Mouse (Mus musculus) kidney, embryonic 14.5 days (tissue): Measurements from ENCODE around the gene Lrch1. TPM values are rescaled to one million over a fixed set of nuclear protein-coding genes. Genes with fewer than 3 reads are reported as not detected.

Experiments used
- ATAC-seq: fragments of 200-750 bp; cut with Nextera tagmentation; 2 replicates; pipeline ENCODE4 v1.8.0; 2017; ENCODE audit warnings: moderate number of reproducible peaks, mild to moderate bottlenecking, moderate TSS enrichment, moderate library complexity; ENCODE audit not compliant: low FRiP score, low TSS enrichment
- H3K27ac ChIP-seq: fragments of 300-500 bp; sonication (generic); 2 replicates; pipeline ENCODE4 v1.5.1; 2014; ENCODE audit warnings: low read depth, mild to moderate bottlenecking, low read length, moderate library complexity, mixed read lengths
- H3K27me3 ChIP-seq: fragments of 300-500 bp; sonication (generic); 2 replicates; pipeline ENCODE4 v1.6.1; 2014; ENCODE audit warnings: mild to moderate bottlenecking, low read length; ENCODE audit not compliant: control insufficient read depth, insufficient read depth
- H3K36me3 ChIP-seq: fragments of 300-500 bp; sonication (generic); 2 replicates; pipeline ENCODE4 v1.6.1; 2014; ENCODE audit warnings: low read length, mixed read lengths; ENCODE audit not compliant: control insufficient read depth, insufficient read depth
- H3K4me1 ChIP-seq: fragments of 300-500 bp; sonication (generic); 2 replicates; pipeline ENCODE4 v1.6.1; 2014; ENCODE audit warnings: low read length, mixed read lengths; ENCODE audit not compliant: control insufficient read depth, insufficient read depth
- H3K4me2 ChIP-seq: fragments of 300-500 bp; sonication (generic); replicated peaks from 2 replicates; pipeline ENCODE4 v1.6.1; 2014; ENCODE audit warnings: low read depth, mild to moderate bottlenecking, low read length
- H3K4me3 ChIP-seq: fragments of 300-500 bp; sonication (generic); 2 replicates; pipeline ENCODE4 v1.5.1; 2014; ENCODE audit warnings: mild to moderate bottlenecking, low read length
- H3K9ac ChIP-seq: fragments of 300-500 bp; sonication (generic); 2 replicates; pipeline ENCODE4 v1.6.1; 2014; ENCODE audit warnings: low read depth, mild to moderate bottlenecking, low read length, moderate library complexity
- H3K9me3 ChIP-seq: fragments of 300-500 bp; sonication (generic); 2 replicates; pipeline ENCODE4 v1.6.1; 2016; ENCODE audit warnings: low read length; ENCODE audit not compliant: control insufficient read depth
- WGBS: fragments of 180-500 bp; shearing (Covaris S2); extraction: QIAGEN DNeasy Blood & Tissue Kit; methylation state at CpG from one replicate; pipeline ENCODE4 v1.1.7; 2014; 5-methylcytosine and 5-hydroxymethylcytosine counted together
- polyA plus RNA-seq: library from polyadenylated mRNA; unstranded; fragments of >200 nt; fragmentation: Nextera tagmentation; extraction: Ambion mirVana; gene quantifications from 2 replicates; pipeline ENCODE4 v1.2.1, GENCODE M21; 2014

The Lrch1 gene
- polyA plus RNA-seq, 1 experiment from 2014 or later = 18.6 TPM

DNA sequence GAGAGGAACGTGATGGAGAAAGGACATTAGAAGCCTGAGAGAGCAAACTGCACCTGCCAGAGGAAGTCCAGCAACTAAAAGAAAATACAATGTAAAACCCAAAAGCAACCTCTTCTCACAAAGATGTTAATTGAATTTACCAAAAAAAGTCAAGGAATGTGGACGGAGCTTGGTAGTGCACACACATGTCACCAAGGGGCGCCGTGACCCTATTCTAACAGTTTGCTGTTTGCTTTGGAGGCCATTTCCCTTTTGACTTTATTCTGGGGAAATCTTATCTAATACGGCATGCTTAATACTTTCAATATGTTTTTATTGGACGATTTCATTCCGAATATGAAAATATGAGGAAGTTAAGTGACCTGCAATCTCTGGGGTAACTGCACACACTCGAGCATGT lies 158.9 kb downstream of the Lrch1 start:
- Histone ChIP-seq H3K9me3 (no peaks in the 10 kb centered on the region), H3K27ac (no peak overlapping the region), H3K36me3 (peaks cover 29% of the 10 kb centered on the region), H3K4me2 (no peak overlapping the region), H3K27me3 (no peaks in the 10 kb centered on the region), H3K9ac (no peak overlapping the region), H3K4me1 (no peaks in the 10 kb centered on the region), H3K4me3 (no peak overlapping the region)
- 78% methylated on average over 8 of the region's 8 CpGs for WGBS
- ATAC-seq = no peak

DNA sequence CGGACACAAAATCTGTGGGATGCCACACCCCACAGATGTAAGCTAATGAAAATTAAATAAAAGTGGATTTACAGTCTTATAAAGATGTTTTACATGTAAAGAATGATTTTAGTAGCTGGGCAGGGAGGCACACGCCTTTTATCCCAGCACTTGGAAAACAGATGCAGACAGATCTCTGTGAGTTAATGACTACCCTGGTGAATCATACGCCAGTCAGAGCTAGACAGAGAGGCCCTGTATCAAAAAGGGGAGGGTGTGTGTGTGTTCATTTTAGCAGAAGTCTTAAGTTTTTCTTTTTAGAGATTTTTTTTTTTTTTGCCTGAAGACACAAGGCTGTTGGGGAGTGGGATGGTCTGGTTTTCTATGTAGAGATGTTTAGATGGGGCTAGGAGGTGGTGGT lies 160.0 kb downstream of the Lrch1 start:
- Histone ChIP-seq H3K4me3 (no peak overlapping the region), H3K27me3 (no peaks in the 10 kb centered on the region), H3K4me1 (no peaks in the 10 kb centered on the region), H3K4me2 (no peak overlapping the region), H3K9me3 (no peaks in the 10 kb centered on the region), H3K36me3 (peaks cover 26% of the 10 kb centered on the region), H3K9ac (no peak overlapping the region), H3K27ac (no peak overlapping the region)
- 81% methylated on average over 3 of the region's 3 CpGs for WGBS
- ATAC-seq = no peak

DNA sequence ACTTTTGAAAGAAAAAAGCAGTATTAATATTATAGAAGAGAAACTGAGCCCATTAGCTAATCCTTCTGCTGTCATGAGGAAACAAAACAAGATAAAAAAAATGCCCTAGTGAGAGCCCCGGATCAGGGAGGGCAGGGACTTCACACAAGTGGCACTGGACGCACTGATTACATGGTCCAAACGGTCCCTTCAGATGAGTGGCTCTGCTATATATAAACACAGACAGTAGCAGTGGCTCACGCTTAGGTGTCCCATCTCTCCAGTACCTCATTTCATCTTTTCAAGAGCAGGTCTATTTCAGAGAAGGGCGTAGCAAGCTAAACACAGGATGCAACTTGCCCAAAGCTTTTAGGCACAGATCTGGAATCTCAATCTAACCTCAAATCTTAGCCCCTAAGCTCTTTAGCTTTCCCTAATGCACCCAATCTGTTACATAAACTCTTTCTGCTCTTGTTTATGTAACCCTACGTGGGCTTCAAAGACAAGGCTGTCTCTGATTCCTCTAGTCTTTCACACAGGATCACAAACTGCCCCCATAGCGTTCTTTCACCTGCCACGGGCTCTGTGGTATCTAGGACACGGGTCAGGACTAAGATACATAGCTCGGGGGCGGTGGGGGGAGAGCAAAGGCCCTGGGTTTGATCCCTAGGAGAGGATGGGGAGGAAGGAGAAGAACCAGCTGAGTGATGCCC lies 163.3 kb downstream of the Lrch1 start:
- Histone ChIP-seq H3K9me3 (no peaks in the 10 kb centered on the region), H3K36me3 (peaks cover 22% of the 10 kb centered on the region), H3K27ac (no peak overlapping the region), H3K4me2 (no peak overlapping the region), H3K4me1 (no peaks in the 10 kb centered on the region), H3K9ac (no peak overlapping the region), H3K4me3 (no peak overlapping the region), H3K27me3 (no peaks in the 10 kb centered on the region)
- ATAC-seq = no peak
- WGBS = 82% methylated on average over 11 of the region's 11 CpGs

DNA sequence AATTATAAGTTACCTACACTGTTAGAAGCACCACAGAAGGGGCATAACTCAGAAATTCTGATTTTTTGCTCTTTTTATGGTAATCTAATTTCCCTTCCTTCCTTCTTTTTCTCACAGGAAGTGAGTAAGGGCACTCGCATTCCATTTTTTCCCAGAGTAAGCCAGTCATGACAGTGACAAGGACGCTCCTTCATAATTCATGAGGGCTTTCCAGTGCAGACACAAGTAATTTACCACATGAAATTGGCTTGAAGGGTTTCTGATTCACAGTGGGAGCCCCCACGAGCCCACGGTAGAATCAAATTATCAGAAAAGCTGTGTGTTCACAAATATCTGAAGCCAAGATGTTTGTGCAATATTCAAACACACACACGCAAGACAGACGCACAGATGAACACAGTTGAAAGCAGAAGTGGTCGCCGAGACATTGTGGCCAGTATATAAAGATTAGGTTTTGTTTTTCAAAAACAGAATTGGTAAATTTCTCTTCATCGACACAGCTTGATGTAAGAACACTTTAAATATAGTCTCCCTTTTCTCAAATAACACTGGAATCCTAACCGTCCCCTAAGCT lies 173.5 kb downstream of the Lrch1 start:
- H3K9ac ChIP-seq = no peak overlapping the region
- H3K4me3 ChIP-seq = no peak overlapping the region
- no peaks in the 10 kb centered on the region for H3K27me3 ChIP-seq
- no peaks in the 10 kb centered on the region for H3K4me1 ChIP-seq
- H3K4me2 ChIP-seq = no peak overlapping the region
- peaks cover 37% of the 10 kb centered on the region for H3K36me3 ChIP-seq
- 81% methylated on average over 10 of the region's 10 CpGs for WGBS
- no peaks in the 10 kb centered on the region for H3K9me3 ChIP-seq
- no peak for ATAC-seq
- no peak overlapping the region for H3K27ac ChIP-seq

DNA sequence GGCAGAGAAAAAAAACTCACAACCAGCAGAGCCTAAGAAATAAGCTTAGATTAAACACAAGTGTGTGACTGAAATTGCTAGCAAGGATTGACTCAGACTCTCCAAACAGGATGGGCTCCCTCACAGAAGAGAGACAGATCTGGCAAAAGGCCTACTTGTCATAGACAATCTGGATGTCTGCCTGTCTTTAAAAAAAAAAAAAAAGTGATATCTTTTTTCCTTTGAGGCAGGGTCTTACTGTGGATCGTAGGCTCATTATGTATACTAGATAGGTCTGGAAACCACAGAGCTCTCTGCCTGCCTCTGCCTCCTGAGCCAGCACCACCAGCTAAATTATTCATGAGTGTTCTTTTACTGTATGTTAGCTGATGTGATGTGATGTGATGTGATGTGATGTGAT lies 179.8 kb downstream of the Lrch1 start:
- no peak for ATAC-seq
- peaks cover 27% of the 10 kb centered on the region for H3K36me3 ChIP-seq

DNA sequence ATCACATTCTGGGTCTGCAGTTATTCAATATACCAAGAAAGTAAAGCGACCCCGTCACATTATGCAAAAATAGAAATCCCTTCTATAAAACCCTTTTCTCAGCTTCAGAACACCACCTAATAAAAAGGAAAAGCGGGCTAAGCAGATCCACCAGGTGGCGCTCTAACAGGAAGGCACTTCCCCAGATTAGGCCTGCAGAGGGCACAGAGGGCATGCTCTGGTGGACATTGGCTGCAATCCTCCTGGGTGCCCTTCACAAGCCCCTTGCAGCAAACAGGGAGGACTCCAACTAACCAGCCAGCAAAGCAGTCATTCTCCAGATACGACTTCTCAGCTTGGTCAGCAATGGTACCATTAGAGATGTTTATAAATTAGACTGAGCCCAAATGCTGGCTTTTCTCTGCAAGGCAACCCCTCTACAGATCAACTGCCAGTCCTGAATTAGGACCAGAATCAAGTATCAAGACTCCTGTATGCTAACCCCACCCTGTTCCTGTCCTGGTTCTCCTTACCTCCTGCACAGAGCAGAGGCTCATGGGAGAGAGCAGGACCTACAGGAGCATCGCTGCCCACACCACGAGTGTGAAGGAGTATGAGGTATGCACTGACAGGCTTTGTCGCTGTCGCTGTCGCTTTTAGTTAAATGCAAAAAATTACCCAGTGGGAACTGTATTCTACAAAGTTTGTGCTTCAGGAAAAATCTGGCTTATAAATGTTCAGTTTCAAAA lies 183.3 kb downstream of the Lrch1 start:
- Histone ChIP-seq H3K9me3 (no peaks in the 10 kb centered on the region), H3K27ac (no peak overlapping the region), H3K36me3 (peaks cover 9% of the 10 kb centered on the region), H3K4me3 (no peak overlapping the region), H3K9ac (no peak overlapping the region), H3K27me3 (no peaks in the 10 kb centered on the region), H3K4me2 (no peak overlapping the region), H3K4me1 (no peaks in the 10 kb centered on the region)
- ATAC-seq = no peak
- WGBS = 59% methylated on average over 10 of the region's 10 CpGs

More for the DNA sequence above, 179.8 kb downstream of the Lrch1 start:
- no peak overlapping the region for H3K9ac ChIP-seq
- no peaks in the 10 kb centered on the region for H3K9me3 ChIP-seq
- no peaks in the 10 kb centered on the region for H3K27me3 ChIP-seq
- H3K4me2 ChIP-seq = no peak overlapping the region
- no peaks in the 10 kb centered on the region for H3K4me1 ChIP-seq
- no peak overlapping the region for H3K27ac ChIP-seq
- H3K4me3 ChIP-seq = no peak overlapping the region
- 92% methylated on average over 1 of the region's 1 CpGs for WGBS

DNA sequence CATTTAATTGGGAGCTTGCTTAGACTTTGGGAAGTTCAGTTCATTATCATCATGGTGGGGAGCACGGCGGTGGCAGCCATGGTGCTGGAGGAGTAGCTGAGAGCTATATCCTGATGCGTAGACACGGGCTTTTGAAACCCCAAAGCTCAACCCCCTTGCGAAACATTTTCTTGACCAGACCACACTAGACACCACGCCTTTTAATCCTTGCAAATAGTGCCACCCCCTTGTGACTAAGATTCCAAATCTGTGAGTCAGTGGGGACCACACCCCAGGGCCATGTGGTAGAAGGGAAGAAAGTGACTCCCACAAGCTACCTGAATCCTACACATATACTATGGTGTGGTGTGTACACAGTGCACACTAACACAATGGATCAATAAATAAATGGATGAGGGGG lies 210.8 kb downstream of the Lrch1 start:
- WGBS = 98% methylated on average over 6 of the region's 6 CpGs
- H3K36me3 ChIP-seq = peaks cover 52% of the 10 kb centered on the region

DNA sequence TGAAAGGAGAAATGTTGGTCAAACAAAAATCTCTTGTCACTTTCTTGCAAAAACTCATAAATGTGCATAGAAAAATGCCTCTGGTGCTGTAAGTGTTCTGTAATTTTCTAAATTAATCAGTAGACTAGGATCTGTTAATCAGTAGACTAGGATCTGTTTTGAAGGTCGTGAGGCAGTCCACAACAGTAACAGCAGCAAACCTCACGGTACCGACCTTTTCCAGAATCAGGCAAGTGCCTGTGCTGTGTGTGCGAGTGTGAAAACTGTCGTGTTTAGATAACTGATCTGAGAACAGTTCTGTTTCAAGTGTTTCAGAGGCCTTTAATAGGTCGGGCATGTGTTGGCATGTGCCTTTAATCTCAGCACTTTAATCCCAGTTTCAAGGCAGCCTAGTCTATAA lies 212.2 kb downstream of the Lrch1 start:
- Histone ChIP-seq H3K9ac (no peak overlapping the region), H3K4me1 (0 out of 2 replicates have a peak, but pooled peaks cover 5% of the 10 kb centered on the region), H3K36me3 (peaks cover 38% of the 10 kb centered on the region), H3K27ac (no peak overlapping the region), H3K27me3 (no peaks in the 10 kb centered on the region), H3K4me3 (no peak overlapping the region), H3K9me3 (no peaks in the 10 kb centered on the region), H3K4me2 (no peak overlapping the region)
- 85% methylated on average over 6 of the region's 6 CpGs for WGBS
- no peak for ATAC-seq

More for the DNA sequence above, 210.8 kb downstream of the Lrch1 start:
- H3K4me2 ChIP-seq = no peak overlapping the region
- ATAC-seq = no peak
- H3K9ac ChIP-seq = no peak overlapping the region
- H3K27ac ChIP-seq = no peak overlapping the region
- H3K9me3 ChIP-seq = no peaks in the 10 kb centered on the region
- H3K4me3 ChIP-seq = no peak overlapping the region
- no peaks in the 10 kb centered on the region for H3K27me3 ChIP-seq
- H3K4me1 ChIP-seq = 0 out of 2 replicates have a peak, but pooled peaks cover 5% of the 10 kb centered on the region

DNA sequence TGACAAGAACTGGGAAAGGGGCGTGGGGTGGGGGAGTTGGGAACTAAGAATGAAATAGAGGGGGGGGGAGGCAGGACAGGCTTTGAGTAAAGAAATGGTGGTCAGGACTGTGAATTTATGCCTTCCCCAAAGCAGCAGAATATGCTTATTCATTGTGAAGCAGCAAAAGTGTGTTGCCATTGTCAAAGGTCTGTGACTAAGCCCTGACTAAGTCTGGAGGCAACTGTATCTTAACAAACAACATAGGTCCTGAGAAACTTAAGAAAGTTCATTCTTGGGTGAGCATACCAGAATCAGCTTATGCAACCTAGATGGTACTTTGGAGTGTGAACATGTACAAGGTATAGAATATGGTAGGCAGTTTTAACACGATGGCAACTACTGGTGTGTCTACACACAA lies 214.3 kb downstream of the Lrch1 start:
- peak overlapping the region; percentile 61 for H3K4me2 ChIP-seq
- 0 out of 2 replicates have a peak, but pooled peaks cover 5% of the 10 kb centered on the region for H3K4me1 ChIP-seq
- H3K9ac ChIP-seq = peak overlapping the region; percentile 84; the same call in 1 of the 2 replicates
- H3K27me3 ChIP-seq = no peaks in the 10 kb centered on the region
- no peaks in the 10 kb centered on the region for H3K9me3 ChIP-seq
- H3K36me3 ChIP-seq = peaks cover 18% of the 10 kb centered on the region
- no peak overlapping the region for H3K27ac ChIP-seq
- no peak for ATAC-seq
- peak overlapping the region; percentile 82; the same call in 1 of the 2 replicates for H3K4me3 ChIP-seq
- 67% methylated on average over 2 of the region's 2 CpGs for WGBS
